Mouse (Mus musculus) myocyte (in vitro differentiated cells): ENCODE results near the gene Cdrt4.

Experiments used
- E2F4 ChIP-seq: IDR thresholded peaks from one replicate; pipeline ENCODE4 v1.6.1; 2011; ENCODE audit warnings: mild to moderate bottlenecking, control low read depth, moderate library complexity; ENCODE audit not compliant: insufficient read depth
- MAX ChIP-seq: IDR thresholded peaks from one replicate; pipeline ENCODE4 v1.6.1; 2011; ENCODE audit warnings: low read depth, mild to moderate bottlenecking, control low read depth
- MYOD1 ChIP-seq, 3 experiments: IDR thresholded peaks; one replicate each; pipeline ENCODE4 v1.6.1; 2011; ENCODE audit warnings: control low read depth in 2 of 3, low read depth in 2 of 3, mild to moderate bottlenecking in 2 of 3, moderate library complexity in 1 of 3; ENCODE audit not compliant: insufficient read length in 2 of 3, control insufficient read depth in 1 of 3
- POLR2A ChIP-seq: IDR thresholded peaks from one replicate; pipeline ENCODE4 v1.6.1; 2011; ENCODE audit warnings: low read depth, mild to moderate bottlenecking, control low read depth, moderate library complexity; ENCODE audit not compliant: insufficient read length
- TCF3 ChIP-seq: IDR thresholded peaks from one replicate; pipeline ENCODE4 v1.6.1; 2011; ENCODE audit warnings: low read depth, control low read depth; ENCODE audit not compliant: insufficient read length

GRCm38 (mm10) chr11:63017327-63018082, 66.5 kb downstream of the Cdrt4 start:
- TF ChIP-seq E2F4: no peak
- no peak for TF ChIP-seq TCF3
- no peak for TF ChIP-seq MAX
- no peak for TF ChIP-seq POLR2A
- TF ChIP-seq MYOD1 (IDR thresholded peaks at IDR 0.05; ENCODE audit: control insufficient read depth in 1 of 3, insufficient read length in 2 of 3, low read depth in 2 of 3): no peak
